Mouse (Mus musculus): Measurements from ENCODE around the gene Msmo1. TPM values are rescaled to one million over a fixed set of nuclear protein-coding genes. Genes with fewer than 3 reads are reported as not detected.

Msmo1 gene
- polyA plus RNA-seq, 1 experiment from 2014 or later = 143 TPM

- Histone ChIP-seq H3K9me3 (replicated peaks; ENCODE audit: control insufficient read depth, low read length) (no peaks in the 10 kb centered on the region), H3K4me1 (ENCODE audit: control insufficient read depth, insufficient read depth, low read length) (0 out of 2 replicates have a peak, but pooled peaks cover 3% of the 10 kb centered on the region), H3K27ac (ENCODE audit: low read length) (no peak overlapping the region), H3K27me3 (ENCODE audit: control insufficient read depth, insufficient read depth, low read length) (no peaks in the 10 kb centered on the region), H3K4me3 (replicated peaks; ENCODE audit: low read length) (peak overlapping the region; percentile 61), H3K4me2 (ENCODE audit: low read depth, low read length) (peak overlapping the region; percentile 88), H3K36me3 (ENCODE audit: control insufficient read depth, insufficient read depth, low read length) (no peaks in the 10 kb centered on the region), H3K9ac (ENCODE audit: low read length) (peak overlapping the region; percentile 76)
- no peak for ATAC-seq (ENCODE audit: insufficient read depth, low FRiP score)
- 21% methylated on average over 16 of the region's 16 CpGs for WGBS
Measured at GRCm38 (mm10) chr8:64691591-64692401, 41.8 kb downstream of the Msmo1 start.

GRCm38 (mm10) chr8:64690845-64691244, 42.7 kb downstream of the Msmo1 start:
- 78% methylated on average over 6 of the region's 6 CpGs for WGBS
- Histone ChIP-seq H3K4me1 (ENCODE audit: control insufficient read depth, insufficient read depth, low read length) (0 out of 2 replicates have a peak, but pooled peaks cover 3% of the 10 kb centered on the region), H3K36me3 (ENCODE audit: control insufficient read depth, insufficient read depth, low read length) (no peaks in the 10 kb centered on the region), H3K27me3 (ENCODE audit: control insufficient read depth, insufficient read depth, low read length) (no peaks in the 10 kb centered on the region), H3K27ac (ENCODE audit: low read length) (no peak overlapping the region), H3K4me3 (replicated peaks; ENCODE audit: low read length) (no peak overlapping the region), H3K4me2 (ENCODE audit: low read depth, low read length) (no peak overlapping the region), H3K9me3 (replicated peaks; ENCODE audit: control insufficient read depth, low read length) (no peaks in the 10 kb centered on the region), H3K9ac (ENCODE audit: low read length) (no peak overlapping the region)
- ATAC-seq (ENCODE audit: insufficient read depth, low FRiP score) = no peak

- Histone ChIP-seq H3K36me3 (ENCODE audit: control insufficient read depth, insufficient read depth, low read length) (no peaks in the 10 kb centered on the region), H3K4me2 (ENCODE audit: low read depth, low read length) (no peak overlapping the region), H3K27me3 (ENCODE audit: control insufficient read depth, insufficient read depth, low read length) (no peaks in the 10 kb centered on the region), H3K4me3 (replicated peaks; ENCODE audit: low read length) (no peak overlapping the region), H3K27ac (ENCODE audit: low read length) (no peak overlapping the region), H3K9ac (ENCODE audit: low read length) (no peak overlapping the region), H3K4me1 (ENCODE audit: control insufficient read depth, insufficient read depth, low read length) (0 out of 2 replicates have a peak, but pooled peaks cover 3% of the 10 kb centered on the region), H3K9me3 (replicated peaks; ENCODE audit: control insufficient read depth, low read length) (no peaks in the 10 kb centered on the region)
- 76% methylated on average over 6 of the region's 6 CpGs for WGBS
- ATAC-seq (ENCODE audit: insufficient read depth, low FRiP score) = no peak
Measured at GRCm38 (mm10) chr8:64690306-64690705, 43.3 kb downstream of the Msmo1 start.

- Histone ChIP-seq H3K36me3 (ENCODE audit: control insufficient read depth, insufficient read depth, low read length) (no peaks in the 10 kb centered on the region), H3K27me3 (ENCODE audit: control insufficient read depth, insufficient read depth, low read length) (no peaks in the 10 kb centered on the region), H3K9me3 (replicated peaks; ENCODE audit: control insufficient read depth, low read length) (no peaks in the 10 kb centered on the region), H3K4me1 (ENCODE audit: control insufficient read depth, insufficient read depth, low read length) (0 out of 2 replicates have a peak, but pooled peaks cover 3% of the 10 kb centered on the region), H3K4me3 (replicated peaks; ENCODE audit: low read length) (no peak overlapping the region), H3K27ac (ENCODE audit: low read length) (no peak overlapping the region), H3K9ac (ENCODE audit: low read length) (no peak overlapping the region), H3K4me2 (ENCODE audit: low read depth, low read length) (no peak overlapping the region)
- 66% methylated on average over 4 of the region's 4 CpGs for WGBS
- no peak for ATAC-seq (ENCODE audit: insufficient read depth, low FRiP score)
Measured at GRCm38 (mm10) chr8:64688741-64689140, 44.9 kb downstream of the Msmo1 start.

GRCm38 (mm10) chr8:64688161-64688560, 45.4 kb downstream of the Msmo1 start:
- H3K4me1 ChIP-seq (ENCODE audit: control insufficient read depth, insufficient read depth, low read length) = 0 out of 2 replicates have a peak, but pooled peaks cover 3% of the 10 kb centered on the region
- no peak for ATAC-seq (ENCODE audit: insufficient read depth, low FRiP score)
- H3K9ac ChIP-seq (ENCODE audit: low read length) = no peak overlapping the region
- H3K4me2 ChIP-seq (ENCODE audit: low read depth, low read length) = no peak overlapping the region
- H3K27ac ChIP-seq (ENCODE audit: low read length) = no peak overlapping the region
- H3K4me3 ChIP-seq (replicated peaks; ENCODE audit: low read length) = no peak overlapping the region
- no peaks in the 10 kb centered on the region for H3K27me3 ChIP-seq (ENCODE audit: control insufficient read depth, insufficient read depth, low read length)
- no peaks in the 10 kb centered on the region for H3K9me3 ChIP-seq (replicated peaks; ENCODE audit: control insufficient read depth, low read length)
- H3K36me3 ChIP-seq (ENCODE audit: control insufficient read depth, insufficient read depth, low read length) = no peaks in the 10 kb centered on the region
- WGBS = 54% methylated on average over 3 of the region's 3 CpGs

- Histone ChIP-seq H3K9me3 (replicated peaks; ENCODE audit: control insufficient read depth, low read length) (no peaks in the 10 kb centered on the region), H3K4me1 (ENCODE audit: control insufficient read depth, insufficient read depth, low read length) (no peaks in the 10 kb centered on the region), H3K27me3 (ENCODE audit: control insufficient read depth, insufficient read depth, low read length) (no peaks in the 10 kb centered on the region), H3K4me2 (ENCODE audit: low read depth, low read length) (no peak overlapping the region), H3K4me3 (replicated peaks; ENCODE audit: low read length) (no peak overlapping the region), H3K36me3 (ENCODE audit: control insufficient read depth, insufficient read depth, low read length) (no peaks in the 10 kb centered on the region), H3K9ac (ENCODE audit: low read length) (no peak overlapping the region), H3K27ac (ENCODE audit: low read length) (no peak overlapping the region)
- no peak for ATAC-seq (ENCODE audit: insufficient read depth, low FRiP score)
- WGBS = 66% methylated on average over 3 of the region's 3 CpGs
Measured at GRCm38 (mm10) chr8:64682501-64682900, 51.1 kb downstream of the Msmo1 start.

GRCm38 (mm10) chr8:64676381-64676780, 57.2 kb downstream of the Msmo1 start:
- ATAC-seq (ENCODE audit: insufficient read depth, low FRiP score) = no peak
- Histone ChIP-seq H3K27me3 (ENCODE audit: control insufficient read depth, insufficient read depth, low read length) (no peaks in the 10 kb centered on the region), H3K9me3 (replicated peaks; ENCODE audit: control insufficient read depth, low read length) (no peaks in the 10 kb centered on the region), H3K4me2 (ENCODE audit: low read depth, low read length) (no peak overlapping the region), H3K27ac (ENCODE audit: low read length) (no peak overlapping the region), H3K9ac (ENCODE audit: low read length) (no peak overlapping the region), H3K36me3 (ENCODE audit: control insufficient read depth, insufficient read depth, low read length) (no peaks in the 10 kb centered on the region), H3K4me1 (ENCODE audit: control insufficient read depth, insufficient read depth, low read length) (0 out of 2 replicates have a peak, but pooled peaks cover 3% of the 10 kb centered on the region), H3K4me3 (replicated peaks; ENCODE audit: low read length) (no peak overlapping the region)
- WGBS = 74% methylated on average over 2 of the region's 2 CpGs

GRCm38 (mm10) chr8:64674951-64675585, 58.5 kb downstream of the Msmo1 start:
- no peak overlapping the region for H3K4me3 ChIP-seq (replicated peaks; ENCODE audit: low read length)
- H3K27me3 ChIP-seq (ENCODE audit: control insufficient read depth, insufficient read depth, low read length) = no peaks in the 10 kb centered on the region
- no peak overlapping the region for H3K4me2 ChIP-seq (ENCODE audit: low read depth, low read length)
- no peaks in the 10 kb centered on the region for H3K36me3 ChIP-seq (ENCODE audit: control insufficient read depth, insufficient read depth, low read length)
- H3K9ac ChIP-seq (ENCODE audit: low read length) = no peak overlapping the region
- H3K9me3 ChIP-seq (replicated peaks; ENCODE audit: control insufficient read depth, low read length) = no peaks in the 10 kb centered on the region
- peak overlapping the region; percentile 43; the same call in 1 of the 2 replicates for H3K27ac ChIP-seq (ENCODE audit: low read length)
- peak; percentile 72; the same call in 1 of the 2 replicates for ATAC-seq (ENCODE audit: insufficient read depth, low FRiP score)
- WGBS = 37% methylated on average over 8 of the region's 8 CpGs
- 0 out of 2 replicates have a peak, but pooled peaks cover 3% of the 10 kb centered on the region for H3K4me1 ChIP-seq (ENCODE audit: control insufficient read depth, insufficient read depth, low read length)

- 0 out of 2 replicates have a peak, but pooled peaks cover 3% of the 10 kb centered on the region for H3K4me1 ChIP-seq (ENCODE audit: control insufficient read depth, insufficient read depth, low read length)
- no peaks in the 10 kb centered on the region for H3K9me3 ChIP-seq (replicated peaks; ENCODE audit: control insufficient read depth, low read length)
- H3K27me3 ChIP-seq (ENCODE audit: control insufficient read depth, insufficient read depth, low read length) = no peaks in the 10 kb centered on the region
- 67% methylated on average over 2 of the region's 2 CpGs for WGBS
- H3K27ac ChIP-seq (ENCODE audit: low read length) = no peak overlapping the region
- H3K4me3 ChIP-seq (replicated peaks; ENCODE audit: low read length) = no peak overlapping the region
- H3K9ac ChIP-seq (ENCODE audit: low read length) = no peak overlapping the region
- no peak overlapping the region for H3K4me2 ChIP-seq (ENCODE audit: low read depth, low read length)
- no peaks in the 10 kb centered on the region for H3K36me3 ChIP-seq (ENCODE audit: control insufficient read depth, insufficient read depth, low read length)
- ATAC-seq (ENCODE audit: insufficient read depth, low FRiP score) = no peak
Measured at GRCm38 (mm10) chr8:64672920-64673319, 60.7 kb downstream of the Msmo1 start.
